Mouse (Mus musculus) thymus, adult 2 months (tissue): ENCODE results near the gene Pias3. TPM values are rescaled to one million over a fixed set of nuclear protein-coding genes. Genes with fewer than 3 reads are reported as not detected.

Source experiments
- DNase-seq: peaks from one replicate; pipeline ENCODE4 v3.0.0; 2021
- H3K27ac ChIP-seq: fragments of 200-500 bp; 2 replicates; pipeline ENCODE4 v1.5.1; 2012; ENCODE audit warnings: low read length, control low read depth; ENCODE audit not compliant: control insufficient read depth, insufficient read depth
- H3K27me3 ChIP-seq: fragments of 200-500 bp; 2 replicates; pipeline ENCODE4 v1.6.1; 2012; ENCODE audit warnings: mild to moderate bottlenecking, low read length, moderate library complexity, mixed read lengths; ENCODE audit not compliant: control insufficient read depth, insufficient read depth
- H3K36me3 ChIP-seq: fragments of 200-500 bp; 2 replicates; pipeline ENCODE4 v1.6.1; 2012; ENCODE audit warnings: mild to moderate bottlenecking, low read length, moderate library complexity; ENCODE audit not compliant: control insufficient read depth, insufficient read depth
- H3K4me1 ChIP-seq: fragments of 200-500 bp; replicated peaks from 2 replicates; pipeline ENCODE4 v1.6.1; 2012; ENCODE audit warnings: low read length; ENCODE audit not compliant: control insufficient read depth, insufficient read depth
- H3K4me3 ChIP-seq: fragments of 200-500 bp; 2 replicates; pipeline ENCODE4 v1.5.1; 2012; ENCODE audit warnings: mild to moderate bottlenecking, low read length, control low read depth, moderate library complexity; ENCODE audit not compliant: control insufficient read depth, insufficient read depth
- CTCF ChIP-seq: fragments of 200-500 bp; IDR thresholded peaks from 2 replicates; pipeline ENCODE4 v1.5.1; 2012; ENCODE audit warnings: mild to moderate bottlenecking, control low read depth, low read length, moderate library complexity, borderline replicate concordance; ENCODE audit not compliant: control insufficient read depth, poor library complexity, insufficient read depth; ENCODE audit errors: extremely low read depth
- POLR2A ChIP-seq: fragments of 200-500 bp; IDR thresholded peaks from 2 replicates; pipeline ENCODE4 v1.6.1; 2012; ENCODE audit warnings: mild to moderate bottlenecking, low read length, control low read depth, moderate library complexity; ENCODE audit not compliant: control insufficient read depth, poor library complexity, insufficient read depth; ENCODE audit errors: extremely low read depth
- WGBS: fragments of 180-500 bp; shearing (Covaris S2); methylation state at CpG from one replicate; pipeline ENCODE4 v1.1.7; 2018; 5-methylcytosine and 5-hydroxymethylcytosine counted together
- polyA plus RNA-seq: library from polyadenylated mRNA; depleted of rRNA; stranded (reverse); fragments of >200 nt; gene quantifications from 2 replicates; pipeline ENCODE4 v1.2.3, GENCODE M21; 2012

The Pias3 gene
- polyA plus RNA-seq, 1 experiment, result 32.7 TPM

DNA sequence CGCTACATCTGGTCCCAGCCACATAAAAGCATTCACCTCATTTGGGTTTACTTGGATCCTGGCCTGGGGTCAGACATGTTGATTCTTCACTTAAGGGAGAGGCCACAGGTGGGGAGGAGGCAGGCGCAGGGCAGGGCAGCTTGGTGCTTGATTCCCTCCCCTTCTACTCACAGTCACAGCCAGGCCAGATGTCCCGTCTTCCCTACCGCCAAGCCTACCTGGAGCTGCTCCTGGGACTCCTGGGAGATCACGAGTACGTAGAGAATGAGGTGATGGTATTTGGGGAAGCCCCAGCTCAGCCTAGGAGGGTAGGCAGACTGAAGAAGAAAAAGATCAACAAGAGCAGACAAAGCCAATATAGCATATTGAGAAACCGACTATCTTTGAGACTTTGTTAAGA lies 10.8 kb downstream of the Pias3 start:
- Histone ChIP-seq H3K36me3 (peaks cover 14% of the 10 kb centered on the region; the same call in 1 of the 2 replicates), H3K27ac (no peak overlapping the region), H3K4me3 (no peak overlapping the region), H3K4me1 (peaks cover 7% of the 10 kb centered on the region), H3K27me3 (no peaks in the 10 kb centered on the region)
- DNase-seq, result no peak
- WGBS, result 82% methylated on average over 7 of the region's 7 CpGs
- TF ChIP-seq CTCF (no peak), POLR2A (no peak)

DNA sequence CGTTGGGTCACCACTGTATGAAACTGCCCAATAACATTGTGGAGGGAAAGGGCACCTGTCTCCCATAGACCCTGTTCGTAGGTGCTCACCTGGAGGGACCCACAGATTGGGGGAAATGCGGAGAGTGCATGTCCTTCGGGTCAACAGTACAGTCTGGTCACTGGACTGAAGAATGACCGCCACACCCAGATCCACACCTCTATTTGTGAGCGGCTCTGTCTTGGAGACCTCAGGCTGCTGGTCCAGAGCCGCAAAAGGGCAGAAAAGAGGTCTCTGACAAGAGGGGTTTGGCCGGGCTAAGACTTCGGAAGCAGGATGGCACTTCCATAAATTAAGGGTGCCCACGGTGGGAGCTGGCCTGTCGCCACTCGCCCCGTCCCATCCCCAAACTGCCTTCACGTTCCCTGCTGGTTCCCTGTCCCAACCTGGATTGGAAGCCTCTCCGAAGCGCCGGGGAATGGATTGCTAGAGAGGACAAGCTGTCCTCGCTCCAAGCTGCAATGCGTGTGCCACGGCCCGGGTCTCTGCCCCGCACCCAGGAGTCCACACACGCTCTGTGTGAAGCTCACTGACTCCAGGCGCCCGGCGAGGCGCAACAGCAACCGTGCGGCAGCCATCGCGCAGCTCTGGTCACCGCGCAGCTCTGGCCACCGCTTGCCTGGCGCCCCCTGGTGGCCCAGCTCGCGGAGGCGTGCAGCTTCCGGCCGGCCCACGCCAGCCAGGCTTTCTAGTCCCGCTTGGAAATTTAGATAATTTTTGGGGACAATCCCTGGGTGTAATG lies 11.9 kb downstream of the Pias3 start, which contains the start of gene Nudt17:
Gene Nudt17, minus strand, starts transcription at position 660 of the 781 bp plus-strand sequence.
- TF ChIP-seq CTCF (peak; percentile 99), POLR2A (no peak)
- H3K4me1 ChIP-seq, result peaks cover 7% of the 10 kb centered on the region
- H3K36me3 ChIP-seq, result peaks cover 22% of the 10 kb centered on the region
- WGBS, result 10% methylated on average over 42 of the region's 42 CpGs
- no peak within 1 kb of the TSS for H3K27ac ChIP-seq
- H3K4me3 ChIP-seq, result peak within 1 kb of the TSS; percentile 27
- no peaks in the 10 kb centered on the region for H3K27me3 ChIP-seq
- DNase-seq, result peak; percentile 71

DNA sequence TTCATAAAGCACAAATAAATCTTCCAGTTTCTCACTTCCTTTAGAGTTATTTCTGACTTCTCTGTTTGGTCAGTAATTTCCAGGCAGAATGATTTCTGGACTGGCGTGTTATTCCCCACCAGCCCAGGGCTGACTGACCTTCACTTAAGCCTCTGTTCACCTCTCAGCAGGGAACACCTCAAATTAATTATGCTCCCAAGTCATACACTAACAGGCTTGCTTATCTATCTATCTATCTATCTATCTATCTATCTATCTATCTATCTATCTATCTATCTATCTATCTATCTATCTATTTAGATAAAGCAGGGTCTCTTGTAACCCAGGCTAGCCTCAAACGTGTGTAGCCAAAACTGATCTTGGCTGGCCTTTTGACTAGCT lies 12.5 kb downstream of the Pias3 start:
- no peak for TF ChIP-seq POLR2A
- no peak for TF ChIP-seq CTCF
- H3K4me3 ChIP-seq, result no peak overlapping the region
- peaks cover 7% of the 10 kb centered on the region for H3K4me1 ChIP-seq
- 73% methylated on average over 2 of the region's 2 CpGs for WGBS
- no peak for DNase-seq
- H3K36me3 ChIP-seq, result peaks cover 27% of the 10 kb centered on the region
- no peaks in the 10 kb centered on the region for H3K27me3 ChIP-seq
- no peak overlapping the region for H3K27ac ChIP-seq

DNA sequence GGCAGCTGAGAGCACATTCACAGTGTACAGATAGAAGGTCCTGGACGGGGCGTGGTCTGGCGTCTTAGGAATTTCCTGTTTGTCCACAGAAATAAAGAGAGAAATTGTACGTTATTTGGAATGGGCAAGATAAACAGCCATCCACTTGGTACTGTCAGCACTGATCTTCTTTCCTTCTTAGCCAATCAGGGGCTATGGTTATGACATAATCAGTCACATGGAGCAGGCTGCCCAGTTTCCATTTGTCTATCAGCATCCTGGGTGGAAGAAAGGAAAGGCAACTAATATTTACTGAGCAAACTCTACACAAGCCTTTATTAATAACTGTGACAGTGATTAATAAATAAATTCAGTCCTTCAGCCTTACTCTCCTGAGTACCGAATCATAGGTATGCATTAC lies 18.1 kb downstream of the Pias3 start:
- WGBS, result 97% methylated on average over 5 of the region's 5 CpGs
- DNase-seq, result no peak
- no peak overlapping the region for H3K4me3 ChIP-seq
- H3K27ac ChIP-seq, result no peak overlapping the region
- H3K27me3 ChIP-seq, result no peaks in the 10 kb centered on the region
- H3K36me3 ChIP-seq, result peaks cover 56% of the 10 kb centered on the region
- H3K4me1 ChIP-seq, result no peaks in the 10 kb centered on the region
- TF ChIP-seq CTCF (no peak), POLR2A (no peak)

DNA sequence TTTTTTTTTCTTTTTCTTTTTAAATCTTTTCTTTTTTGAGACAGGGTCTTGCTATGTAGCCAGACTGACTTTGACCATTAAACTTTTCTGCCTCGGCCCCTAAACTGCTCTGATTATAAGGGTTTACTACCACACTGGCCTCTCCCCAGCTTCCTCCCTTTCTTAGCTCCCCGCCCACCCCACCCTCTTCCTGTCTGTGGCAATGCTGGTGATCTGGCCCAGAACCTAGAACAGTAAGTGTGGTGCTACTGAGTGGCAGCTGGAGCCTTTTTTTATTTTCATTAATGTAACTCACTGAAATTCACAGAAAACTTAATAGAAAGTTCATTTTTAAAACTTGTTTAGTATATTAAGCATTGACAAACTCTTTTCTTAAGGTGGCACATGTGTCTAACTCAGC lies 19.7 kb downstream of the Pias3 start:
- TF ChIP-seq CTCF, result no peak
- TF ChIP-seq POLR2A, result no peak
- no peak for DNase-seq
- no peaks in the 10 kb centered on the region for H3K27me3 ChIP-seq
- H3K36me3 ChIP-seq, result peaks cover 53% of the 10 kb centered on the region
- 33% methylated on average over 2 of the region's 2 CpGs for WGBS
- no peak overlapping the region for H3K27ac ChIP-seq
- H3K4me1 ChIP-seq, result no peaks in the 10 kb centered on the region
- H3K4me3 ChIP-seq, result no peak overlapping the region

DNA sequence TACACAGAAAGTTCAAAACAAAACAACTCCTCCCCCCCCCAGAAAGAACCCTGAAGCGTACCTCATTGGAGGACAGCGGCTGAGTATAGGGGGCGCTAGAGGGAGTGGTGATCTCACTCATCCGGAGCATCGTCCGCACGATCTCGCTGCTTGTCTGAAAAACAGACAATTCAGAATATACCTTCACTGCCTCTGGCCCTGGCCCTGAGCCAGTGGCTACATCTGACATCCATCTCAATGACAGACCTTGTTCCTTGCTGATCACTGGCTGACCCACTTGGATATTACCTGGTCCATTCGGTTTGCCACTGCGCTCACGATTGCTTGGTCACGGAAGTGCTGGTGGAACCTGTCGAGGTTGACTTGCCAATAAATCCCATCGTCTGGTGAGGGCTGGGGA lies 23.0 kb downstream of the Pias3 start:
- no peak for TF ChIP-seq POLR2A
- TF ChIP-seq CTCF, result peak; percentile 43; the same call in 1 of the 2 replicates
- Histone ChIP-seq H3K4me3 (no peak overlapping the region), H3K36me3 (peaks cover 39% of the 10 kb centered on the region), H3K27me3 (no peaks in the 10 kb centered on the region), H3K4me1 (no peaks in the 10 kb centered on the region; the same call in 1 of the 2 replicates), H3K27ac (no peak overlapping the region)
- DNase-seq, result peak; percentile 32
- 93% methylated on average over 14 of the region's 14 CpGs for WGBS
